Mouse (Mus musculus) kidney, embryonic 16.5 days (tissue): ENCODE results near the gene Swap70. TPM values are rescaled to one million over a fixed set of nuclear protein-coding genes. Genes with fewer than 3 reads are reported as not detected.

ENCODE experiments used
- ATAC-seq: fragments of 200-750 bp; cut with Nextera tagmentation; 2 replicates; pipeline ENCODE4 v1.8.0; 2017; ENCODE audit warnings: moderate TSS enrichment; ENCODE audit not compliant: low FRiP score, low TSS enrichment
- H3K27ac ChIP-seq: fragments of 300-500 bp; sonication (generic); 2 replicates; pipeline ENCODE4 v1.5.1; 2014; ENCODE audit warnings: low read length
- H3K27me3 ChIP-seq: fragments of 300-500 bp; sonication (generic); 2 replicates; pipeline ENCODE4 v1.6.1; 2014; ENCODE audit warnings: low read length, control low read depth, mixed read lengths; ENCODE audit not compliant: insufficient read depth
- H3K36me3 ChIP-seq: fragments of 300-500 bp; sonication (generic); 2 replicates; pipeline ENCODE4 v1.6.1; 2014; ENCODE audit warnings: low read length, control low read depth, mixed read lengths; ENCODE audit not compliant: insufficient read depth
- H3K4me1 ChIP-seq: fragments of 300-500 bp; sonication (generic); 2 replicates; pipeline ENCODE4 v1.6.1; 2014; ENCODE audit warnings: low read length, control low read depth, mixed read lengths; ENCODE audit not compliant: insufficient read depth
- H3K4me2 ChIP-seq: fragments of 300-500 bp; sonication (generic); replicated peaks from 2 replicates; pipeline ENCODE4 v1.6.1; 2014; ENCODE audit warnings: low read depth, low read length
- H3K4me3 ChIP-seq: fragments of 300-500 bp; sonication (generic); 2 replicates; pipeline ENCODE4 v1.5.1; 2014; ENCODE audit warnings: mild to moderate bottlenecking, low read length
- H3K9ac ChIP-seq: fragments of 300-500 bp; sonication (generic); replicated peaks from 2 replicates; pipeline ENCODE4 v1.6.1; 2014; ENCODE audit warnings: low read length
- H3K9me3 ChIP-seq: fragments of 300-500 bp; sonication (generic); 2 replicates; pipeline ENCODE4 v1.6.1; 2016; ENCODE audit warnings: low read length, control low read depth
- WGBS: fragments of 180-500 bp; shearing (Covaris S2); extraction: QIAGEN DNeasy Blood & Tissue Kit; methylation state at CpG from one replicate; pipeline ENCODE4 v1.1.7; 2014; 5-methylcytosine and 5-hydroxymethylcytosine counted together
- polyA plus RNA-seq: library from polyadenylated mRNA; unstranded; fragments of >200 nt; fragmentation: Nextera tagmentation; extraction: Ambion mirVana; gene quantifications from 2 replicates; pipeline ENCODE4 v1.2.1, GENCODE M21; 2015

The Swap70 gene
- polyA plus RNA-seq, result 32.1 and 34.2 TPM in 2 replicates

DNA sequence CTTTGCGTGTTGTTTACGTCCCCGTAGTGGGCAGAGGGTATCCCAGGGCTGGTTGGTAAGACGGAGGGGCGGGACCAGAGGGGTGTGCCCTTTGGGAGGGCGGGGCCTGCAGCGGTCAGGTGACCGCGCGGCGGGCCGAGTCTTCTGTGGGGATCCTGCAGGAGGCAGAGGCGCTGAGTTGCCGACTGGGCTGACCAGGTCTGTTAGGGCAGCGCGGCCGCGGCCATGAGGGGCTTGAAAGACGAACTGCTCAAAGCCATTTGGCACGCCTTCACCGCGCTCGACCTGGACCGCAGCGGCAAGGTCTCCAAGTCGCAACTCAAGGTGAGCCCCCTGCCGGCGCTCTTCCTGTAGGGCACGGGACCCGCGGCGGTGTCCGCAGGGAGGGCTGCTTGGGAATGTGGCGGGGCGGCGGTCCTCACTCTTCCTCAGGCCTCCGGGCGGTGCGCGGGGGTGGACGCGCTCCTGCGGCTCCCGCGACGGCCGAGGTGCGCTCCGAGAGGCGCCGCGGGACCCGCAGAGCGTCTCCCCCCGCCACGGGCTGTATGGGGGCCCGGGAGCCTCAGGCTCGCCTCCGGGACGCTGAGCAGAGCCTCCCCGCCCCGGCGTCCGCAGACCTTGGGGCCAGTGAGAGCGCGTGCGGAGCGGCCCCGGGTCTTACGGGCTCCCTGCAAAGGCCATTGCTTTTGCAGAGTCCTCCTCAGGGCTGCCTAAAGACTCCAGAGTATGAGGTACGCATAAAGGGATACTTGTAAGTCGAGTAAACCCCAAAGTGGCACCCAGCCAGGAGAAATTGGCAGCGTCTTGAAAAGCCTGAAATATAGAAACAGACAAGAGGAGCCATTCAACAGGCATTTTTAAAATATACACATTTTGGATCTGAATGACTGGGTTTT, at the start of gene Swap70:
Gene Swap70, plus strand, starts transcription at position 126 of the 896 bp plus-strand sequence.
- peaks cover 3% of the 10 kb centered on the region for H3K4me1 ChIP-seq
- peaks cover 11% of the 10 kb centered on the region; the same call in 1 of the 2 replicates for H3K36me3 ChIP-seq
- peak within 1 kb of the TSS; percentile 96 for H3K27ac ChIP-seq
- H3K4me2 ChIP-seq, result peak within 1 kb of the TSS; percentile 60
- WGBS, result under 1% methylated on average over 64 of the region's 73 CpGs
- no peaks in the 10 kb centered on the region for H3K9me3 ChIP-seq
- H3K27me3 ChIP-seq, result no peaks in the 10 kb centered on the region
- peak within 1 kb of the TSS; percentile 91 for H3K9ac ChIP-seq
- H3K4me3 ChIP-seq, result peak within 1 kb of the TSS; percentile 84
- peak; percentile 99 for ATAC-seq

DNA sequence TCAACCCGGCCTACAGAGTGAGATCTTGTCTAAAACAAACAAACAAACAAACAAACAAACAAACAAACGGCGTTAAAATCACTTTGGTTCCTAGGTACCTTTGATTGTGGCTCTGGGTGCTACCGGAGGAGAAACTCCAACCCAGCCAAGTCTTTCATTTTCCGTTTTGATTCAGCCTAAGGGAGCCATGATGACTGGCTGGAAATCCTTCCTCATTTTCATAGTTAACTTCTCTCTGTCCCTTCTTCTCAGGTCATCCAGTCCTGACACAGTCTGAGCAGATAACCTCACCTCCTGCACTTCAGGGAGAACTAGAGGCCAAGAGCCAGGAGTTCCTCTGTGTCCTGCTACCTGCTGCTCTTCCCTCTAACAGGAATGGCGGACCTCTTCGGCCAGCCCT, 42.3 kb upstream of the Swap70 start:
- Histone ChIP-seq H3K27me3 (no peaks in the 10 kb centered on the region), H3K36me3 (no peaks in the 10 kb centered on the region)

DNA sequence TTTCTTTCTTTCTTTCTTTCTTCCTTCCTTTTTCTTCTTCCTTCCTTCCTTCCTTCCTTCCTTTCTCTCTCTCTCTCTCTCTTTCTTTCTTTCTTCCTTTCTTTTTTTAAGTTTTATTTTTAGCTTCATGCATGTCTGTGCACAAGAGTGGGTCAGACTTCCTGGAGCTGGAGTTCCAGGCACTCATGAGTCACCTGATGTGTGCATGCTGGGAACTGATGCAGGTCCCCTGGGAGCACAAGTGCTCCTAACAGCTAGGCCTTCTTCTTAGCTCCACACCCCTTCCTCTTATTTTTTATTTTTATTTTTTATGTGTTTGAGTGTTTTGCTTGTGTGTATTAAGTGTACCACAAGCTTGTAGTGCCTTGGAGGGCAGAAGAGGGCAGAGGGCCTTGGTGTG, 40.9 kb upstream of the Swap70 start:
- Histone ChIP-seq H3K4me3 (no peak overlapping the region), H3K36me3 (no peaks in the 10 kb centered on the region), H3K27ac (no peak overlapping the region), H3K4me1 (no peaks in the 10 kb centered on the region), H3K9me3 (no peaks in the 10 kb centered on the region), H3K9ac (no peak overlapping the region), H3K4me2 (no peak overlapping the region), H3K27me3 (no peaks in the 10 kb centered on the region)
- no peak for ATAC-seq

More for the DNA sequence above, 42.3 kb upstream of the Swap70 start:
- ATAC-seq, result no peak
- no peak overlapping the region for H3K9ac ChIP-seq
- no peak overlapping the region for H3K4me2 ChIP-seq
- no peak overlapping the region for H3K4me3 ChIP-seq
- no peaks in the 10 kb centered on the region for H3K9me3 ChIP-seq
- no peak overlapping the region for H3K27ac ChIP-seq
- WGBS, result 82% methylated on average over 7 of the region's 7 CpGs
- H3K4me1 ChIP-seq, result no peaks in the 10 kb centered on the region

DNA sequence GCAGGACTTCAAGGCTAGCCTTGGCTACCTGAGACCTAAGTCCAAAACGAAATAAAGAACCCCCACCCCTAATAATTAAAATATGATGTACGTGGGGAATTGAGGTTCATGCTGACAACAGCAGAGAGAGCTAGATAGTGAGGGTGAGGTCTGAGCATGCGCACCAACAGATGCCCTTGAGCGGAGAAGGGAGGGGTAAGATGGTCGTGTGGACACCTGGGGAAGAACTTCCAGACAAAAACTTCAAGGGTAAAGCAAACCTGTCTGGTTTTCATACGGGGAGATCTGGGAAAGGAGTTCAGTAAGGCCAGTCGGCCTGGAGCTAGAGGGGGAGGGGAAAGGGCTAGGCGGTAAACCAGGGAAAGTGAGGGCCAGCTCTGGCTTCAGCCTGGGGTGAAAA, 40.1 kb upstream of the Swap70 start:
- no peak overlapping the region for H3K9ac ChIP-seq
- no peaks in the 10 kb centered on the region for H3K36me3 ChIP-seq
- 63% methylated on average over 8 of the region's 8 CpGs for WGBS
- H3K4me3 ChIP-seq, result no peak overlapping the region
- no peak for ATAC-seq
- no peaks in the 10 kb centered on the region for H3K4me1 ChIP-seq
- no peak overlapping the region for H3K4me2 ChIP-seq
- H3K9me3 ChIP-seq, result no peaks in the 10 kb centered on the region
- no peak overlapping the region for H3K27ac ChIP-seq
- no peaks in the 10 kb centered on the region for H3K27me3 ChIP-seq

DNA sequence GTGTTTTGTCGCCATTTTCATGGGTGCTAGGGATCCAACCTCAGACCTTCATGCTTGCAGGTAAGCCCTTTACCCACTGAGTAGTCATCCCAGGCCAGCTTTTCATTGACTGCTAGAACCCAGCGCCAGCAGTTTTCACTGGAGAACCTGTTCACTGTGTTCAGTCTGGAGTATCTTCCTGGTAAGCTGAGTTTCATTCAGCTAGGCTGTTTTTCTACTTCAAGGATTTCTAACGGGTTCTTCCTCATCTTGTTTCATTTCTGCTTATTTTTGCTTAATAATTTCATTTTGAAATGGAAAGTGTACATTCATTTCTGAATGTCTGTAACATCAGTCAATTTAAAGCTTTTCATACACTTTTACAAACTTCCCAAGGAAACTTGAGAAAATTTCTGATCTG, 36.9 kb upstream of the Swap70 start:
- H3K27me3 ChIP-seq, result no peaks in the 10 kb centered on the region
- H3K36me3 ChIP-seq, result no peaks in the 10 kb centered on the region
- H3K4me1 ChIP-seq, result 0 out of 2 replicates have a peak, but pooled peaks cover 2% of the 10 kb centered on the region
- H3K9me3 ChIP-seq, result no peaks in the 10 kb centered on the region
- no peak overlapping the region for H3K27ac ChIP-seq
- 86% methylated on average over 3 of the region's 3 CpGs for WGBS
- H3K4me3 ChIP-seq, result no peak overlapping the region
- no peak for ATAC-seq
- H3K9ac ChIP-seq, result no peak overlapping the region
- H3K4me2 ChIP-seq, result no peak overlapping the region

DNA sequence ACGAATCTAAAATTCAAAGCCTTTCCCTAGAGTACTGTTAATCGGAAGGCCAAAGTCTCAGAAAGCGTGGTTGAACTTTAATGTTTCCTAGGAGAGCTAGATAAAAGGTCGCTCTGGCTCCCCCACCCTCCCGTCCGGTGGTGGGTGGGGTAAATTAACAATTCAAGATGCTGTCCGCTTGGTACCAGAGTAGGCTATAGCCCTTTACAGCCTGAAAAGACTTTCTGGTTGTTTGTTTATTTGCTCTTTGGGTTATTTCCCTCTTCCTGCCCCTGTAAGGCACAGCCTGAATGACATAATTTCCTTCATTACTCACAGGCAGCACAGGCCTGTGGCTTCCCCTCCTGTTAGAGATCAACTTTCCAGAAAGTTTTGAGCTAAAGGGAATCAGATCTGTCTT, 31.6 kb upstream of the Swap70 start:
- WGBS, result 33% methylated on average over 7 of the region's 7 CpGs
- H3K4me2 ChIP-seq, result no peak overlapping the region
- no peaks in the 10 kb centered on the region for H3K27me3 ChIP-seq
- peak; percentile 39; the same call in 1 of the 2 replicates for ATAC-seq
- no peaks in the 10 kb centered on the region for H3K36me3 ChIP-seq
- H3K9me3 ChIP-seq, result no peaks in the 10 kb centered on the region
- peaks cover 15% of the 10 kb centered on the region; the same call in 1 of the 2 replicates for H3K4me1 ChIP-seq
- H3K9ac ChIP-seq, result no peak overlapping the region
- peak overlapping the region; percentile 88 for H3K27ac ChIP-seq
- H3K4me3 ChIP-seq, result no peak overlapping the region

DNA sequence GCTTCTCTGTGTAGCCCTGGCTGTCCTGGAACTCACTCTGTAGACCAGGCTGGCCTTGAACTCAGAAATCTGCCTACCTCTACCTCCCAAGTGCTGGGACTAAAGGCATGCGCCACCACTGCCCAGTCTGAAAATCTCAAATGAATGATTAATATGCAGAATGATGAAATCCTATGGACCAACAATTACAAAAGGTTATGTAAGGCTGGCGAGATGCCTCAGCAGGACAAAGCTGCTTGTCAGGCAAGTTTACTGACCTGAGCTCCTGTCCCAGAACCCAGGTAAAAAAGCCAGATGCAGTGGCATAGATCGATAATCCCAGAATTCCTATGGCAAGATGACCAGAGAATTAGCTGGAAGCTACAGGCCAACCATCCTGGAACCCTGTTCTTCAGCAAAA, 28.3 kb upstream of the Swap70 start:
- Histone ChIP-seq H3K36me3 (no peaks in the 10 kb centered on the region), H3K9me3 (no peaks in the 10 kb centered on the region), H3K4me1 (peaks cover 15% of the 10 kb centered on the region; the same call in 1 of the 2 replicates), H3K4me3 (no peak overlapping the region), H3K27me3 (no peaks in the 10 kb centered on the region), H3K9ac (no peak overlapping the region), H3K27ac (no peak overlapping the region), H3K4me2 (no peak overlapping the region)
- ATAC-seq, result no peak
- 94% methylated on average over 3 of the region's 3 CpGs for WGBS

DNA sequence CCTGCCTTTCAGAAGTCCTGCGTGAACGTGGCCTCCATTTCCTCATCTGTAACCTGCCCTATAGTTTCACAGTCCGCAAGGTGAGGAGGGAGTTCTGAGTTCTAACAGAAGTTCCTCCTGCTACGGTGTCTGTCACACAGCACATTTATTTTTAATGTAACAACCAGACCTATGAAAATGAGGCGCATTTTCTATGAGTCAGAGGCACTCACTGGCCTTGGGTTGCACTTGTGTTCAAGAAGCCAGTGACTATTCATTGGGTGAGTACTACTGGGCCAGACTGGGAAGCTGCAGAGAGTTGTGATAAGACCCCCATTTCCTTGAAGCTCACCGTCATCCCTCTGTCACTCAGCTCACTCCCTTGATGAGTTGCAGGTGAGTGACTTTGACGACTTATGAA, 24.3 kb upstream of the Swap70 start:
- Histone ChIP-seq H3K4me2 (no peak overlapping the region), H3K9me3 (no peaks in the 10 kb centered on the region), H3K4me1 (no peaks in the 10 kb centered on the region), H3K9ac (no peak overlapping the region), H3K36me3 (no peaks in the 10 kb centered on the region), H3K27ac (no peak overlapping the region), H3K4me3 (no peak overlapping the region), H3K27me3 (no peaks in the 10 kb centered on the region)
- 81% methylated on average over 7 of the region's 7 CpGs for WGBS
- no peak for ATAC-seq

DNA sequence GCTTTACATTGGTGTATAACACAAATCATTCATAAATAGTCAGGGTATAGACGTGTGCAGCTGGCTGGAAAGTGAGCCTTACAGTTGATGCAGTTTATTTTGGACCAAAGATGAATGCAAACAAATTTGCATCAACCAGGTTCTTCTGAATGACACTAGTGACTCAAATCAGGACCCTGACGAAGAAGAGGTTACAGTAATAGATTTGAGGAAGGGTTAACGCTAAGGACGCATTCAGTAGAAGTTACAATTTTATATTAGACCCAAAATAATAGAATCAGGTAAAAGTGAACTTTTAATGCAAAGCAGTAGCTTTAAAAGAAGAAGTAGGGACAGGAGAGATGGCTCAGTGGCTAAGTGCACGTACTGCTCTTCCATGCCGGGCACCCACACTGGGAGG, 19.6 kb upstream of the Swap70 start:
- peaks cover 5% of the 10 kb centered on the region; the same call in 1 of the 2 replicates for H3K9me3 ChIP-seq
- ATAC-seq, result no peak
- no peak overlapping the region for H3K4me3 ChIP-seq
- no peaks in the 10 kb centered on the region for H3K27me3 ChIP-seq
- no peak overlapping the region for H3K27ac ChIP-seq
- H3K4me2 ChIP-seq, result no peak overlapping the region
- WGBS, result 91% methylated on average over 6 of the region's 6 CpGs
- no peak overlapping the region for H3K9ac ChIP-seq
- no peaks in the 10 kb centered on the region for H3K36me3 ChIP-seq
- no peaks in the 10 kb centered on the region for H3K4me1 ChIP-seq

DNA sequence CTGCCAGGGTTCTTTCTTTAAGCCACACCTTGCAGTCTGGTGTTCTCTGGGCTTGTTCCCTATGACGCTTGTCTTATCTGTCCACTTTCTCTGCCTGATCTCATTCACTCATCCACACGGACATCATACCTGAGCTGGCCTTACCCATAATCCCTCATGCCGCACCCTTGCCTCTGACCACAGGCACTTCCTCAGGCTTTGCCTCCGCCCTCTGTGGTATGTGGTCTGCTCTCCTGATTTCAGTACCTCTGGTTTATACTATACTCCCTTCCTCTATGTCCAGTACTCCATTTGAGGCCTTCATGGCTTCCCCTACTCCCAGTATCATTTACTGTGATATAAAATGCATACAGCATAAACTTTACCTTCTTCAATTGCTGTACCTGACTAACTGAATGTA, 17.3 kb upstream of the Swap70 start:
- H3K4me3 ChIP-seq, result no peak overlapping the region
- H3K36me3 ChIP-seq, result no peaks in the 10 kb centered on the region
- no peak for ATAC-seq
- H3K4me2 ChIP-seq, result no peak overlapping the region
- no peak overlapping the region for H3K9ac ChIP-seq
- no peak overlapping the region for H3K27ac ChIP-seq
- H3K27me3 ChIP-seq, result no peaks in the 10 kb centered on the region
- no peaks in the 10 kb centered on the region for H3K4me1 ChIP-seq
- peaks cover 11% of the 10 kb centered on the region; the same call in 1 of the 2 replicates for H3K9me3 ChIP-seq
- 94% methylated on average over 4 of the region's 4 CpGs for WGBS
